Mouse (Mus musculus): Measurements from ENCODE around the gene 5730409E04Rik. TPM values are rescaled to one million over a fixed set of nuclear protein-coding genes. Genes with fewer than 3 reads are reported as not detected.

5730409E04Rik gene
- polyA plus RNA-seq, 1 experiment from 2014 or later = 1.9 TPM

DNA sequence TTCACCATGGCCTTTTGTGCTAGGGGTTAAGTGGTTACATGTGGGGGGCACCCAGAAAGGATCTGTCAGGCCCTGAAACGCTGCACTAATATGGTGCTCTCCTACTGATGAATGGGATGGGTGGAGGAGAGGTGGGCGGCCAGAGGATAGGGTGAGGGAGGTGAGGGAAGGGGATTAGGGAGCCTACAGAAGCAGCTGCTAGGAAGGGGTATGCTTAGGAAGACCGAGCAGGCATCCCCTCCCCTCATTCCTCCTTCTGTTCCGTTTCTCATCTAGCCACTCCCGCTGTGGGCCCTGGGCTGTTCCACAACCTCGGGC, 7.2 kb upstream of the 5730409E04Rik start:
- Histone ChIP-seq H3K4me1 (replicated peaks; ENCODE audit: control insufficient read depth, insufficient read depth) (no peaks in the 10 kb centered on the region), H3K27me3 (ENCODE audit: control insufficient read depth, insufficient read depth, low read length) (no peaks in the 10 kb centered on the region), H3K9ac (ENCODE audit: low read length) (0 out of 2 replicates have a peak overlapping the region, but pooled peaks have one; percentile 8), H3K9me3 (ENCODE audit: control insufficient read depth, low read length) (no peaks in the 10 kb centered on the region), H3K27ac (replicated peaks) (no peak overlapping the region), H3K4me2 (replicated peaks; ENCODE audit: low read depth) (peak overlapping the region; percentile 41; the same call in 1 of the 2 replicates), H3K4me3 (ENCODE audit: low read depth, low read length) (no peak overlapping the region), H3K36me3 (ENCODE audit: control insufficient read depth, insufficient read depth, low read length) (no peaks in the 10 kb centered on the region)
- WGBS = 19% methylated on average over 6 of the region's 6 CpGs
- DNase-seq (ENCODE audit: low spot score) (no peak), ATAC-seq (ENCODE audit: low FRiP score, low TSS enrichment) (no peak)
- no peak for TF ChIP-seq EP300 (optimal IDR thresholded peaks at IDR 0.05)
- TF ChIP-seq CTCF (IDR thresholded peaks at IDR 0.05; ENCODE audit: low read depth) = no peak

DNA sequence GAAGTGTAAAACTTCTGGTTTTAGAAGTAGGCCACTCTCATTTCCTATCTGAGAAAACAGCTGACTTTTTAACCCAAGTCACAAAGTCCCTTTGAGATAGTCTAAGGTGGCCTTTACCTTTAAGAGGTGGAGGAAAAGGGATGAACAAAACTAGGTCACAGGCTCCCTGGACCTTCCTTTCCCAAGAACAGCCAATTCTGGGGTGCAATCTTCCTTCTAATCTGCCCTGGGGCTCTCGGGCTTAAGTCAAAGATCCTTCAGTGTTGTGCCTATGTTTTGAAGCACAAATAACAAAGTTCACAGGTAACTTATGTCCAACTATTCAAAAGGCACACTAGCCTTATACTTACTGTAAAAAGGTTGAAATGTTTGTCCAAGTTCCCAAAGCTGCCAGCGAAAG, 5.5 kb upstream of the 5730409E04Rik start:
- Histone ChIP-seq H3K4me3 (ENCODE audit: low read depth, low read length) (no peak overlapping the region), H3K4me2 (replicated peaks; ENCODE audit: low read depth) (no peak overlapping the region), H3K36me3 (ENCODE audit: control insufficient read depth, insufficient read depth, low read length) (no peaks in the 10 kb centered on the region), H3K9me3 (ENCODE audit: control insufficient read depth, low read length) (no peaks in the 10 kb centered on the region), H3K4me1 (replicated peaks; ENCODE audit: control insufficient read depth, insufficient read depth) (no peaks in the 10 kb centered on the region), H3K9ac (ENCODE audit: low read length) (no peak overlapping the region), H3K27ac (replicated peaks) (no peak overlapping the region), H3K27me3 (ENCODE audit: control insufficient read depth, insufficient read depth, low read length) (no peaks in the 10 kb centered on the region)
- DNase-seq (ENCODE audit: low spot score) = no peak
- 69% methylated on average over 2 of the region's 2 CpGs for WGBS
- TF ChIP-seq CTCF (IDR thresholded peaks at IDR 0.05; ENCODE audit: low read depth) = no peak
- no peak for TF ChIP-seq EP300 (optimal IDR thresholded peaks at IDR 0.05)
- no peak for ATAC-seq (ENCODE audit: low FRiP score, low TSS enrichment)

DNA sequence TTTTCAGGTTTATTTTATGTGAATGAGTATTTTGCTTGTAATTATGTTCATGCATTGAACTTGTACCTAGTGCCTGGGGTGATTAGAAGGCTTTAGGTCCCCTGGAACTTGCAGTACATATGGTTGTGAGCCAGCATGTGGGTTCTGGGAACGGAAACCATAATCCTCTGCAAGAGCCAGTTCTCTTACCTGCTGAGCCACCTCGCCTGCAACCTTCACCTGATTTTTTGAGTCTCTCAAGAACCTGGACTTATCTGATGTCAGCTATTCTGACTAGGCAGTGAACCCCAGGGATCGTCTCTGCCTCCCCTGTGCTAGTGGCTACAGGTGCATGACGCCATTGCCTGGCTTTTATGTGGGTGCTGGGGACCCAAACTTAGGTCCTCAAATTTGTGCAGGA, 3.9 kb upstream of the 5730409E04Rik start:
- H3K4me2 ChIP-seq (replicated peaks; ENCODE audit: low read depth) = no peak overlapping the region
- no peak overlapping the region for H3K4me3 ChIP-seq (ENCODE audit: low read depth, low read length)
- DNase-seq (ENCODE audit: low spot score) (no peak), ATAC-seq (ENCODE audit: low FRiP score, low TSS enrichment) (no peak)
- TF ChIP-seq EP300 (optimal IDR thresholded peaks at IDR 0.05) (no peak), CTCF (IDR thresholded peaks at IDR 0.05; ENCODE audit: low read depth) (no peak)
- 84% methylated on average over 4 of the region's 4 CpGs for WGBS
- no peak overlapping the region for H3K27ac ChIP-seq (replicated peaks)
- no peaks in the 10 kb centered on the region for H3K27me3 ChIP-seq (ENCODE audit: control insufficient read depth, insufficient read depth, low read length)
- no peak overlapping the region for H3K9ac ChIP-seq (ENCODE audit: low read length)
- H3K4me1 ChIP-seq (replicated peaks; ENCODE audit: control insufficient read depth, insufficient read depth) = no peaks in the 10 kb centered on the region
- H3K36me3 ChIP-seq (ENCODE audit: control insufficient read depth, insufficient read depth, low read length) = no peaks in the 10 kb centered on the region
- no peaks in the 10 kb centered on the region for H3K9me3 ChIP-seq (ENCODE audit: control insufficient read depth, low read length)

DNA sequence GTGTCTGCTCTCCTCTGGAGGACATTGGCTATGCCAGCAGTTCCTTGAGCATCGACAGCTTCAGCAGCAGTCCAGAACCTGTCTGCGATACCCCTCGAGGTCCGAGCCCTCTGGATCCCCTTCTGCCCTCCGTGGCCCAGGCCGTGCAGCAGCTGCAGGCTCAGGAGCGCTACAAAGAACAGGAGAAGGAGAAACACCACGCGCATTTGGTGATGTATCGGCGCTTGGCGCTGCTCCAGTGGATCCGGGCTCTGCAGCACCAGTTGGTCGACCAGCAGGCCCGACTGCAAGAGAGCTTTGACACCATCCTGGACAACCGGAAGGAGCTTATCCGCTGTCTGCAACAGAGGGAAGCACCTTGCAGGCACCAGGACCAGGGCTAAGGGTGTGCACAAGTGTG, 2.4 kb downstream of the 5730409E04Rik start:
- Histone ChIP-seq H3K36me3 (ENCODE audit: control insufficient read depth, insufficient read depth, low read length) (0 out of 2 replicates have a peak, but pooled peaks cover 2% of the 10 kb centered on the region), H3K9ac (ENCODE audit: low read length) (no peak overlapping the region), H3K27ac (replicated peaks) (no peak overlapping the region), H3K27me3 (ENCODE audit: control insufficient read depth, insufficient read depth, low read length) (no peaks in the 10 kb centered on the region), H3K4me1 (replicated peaks; ENCODE audit: control insufficient read depth, insufficient read depth) (no peaks in the 10 kb centered on the region), H3K4me2 (replicated peaks; ENCODE audit: low read depth) (no peak overlapping the region), H3K9me3 (ENCODE audit: control insufficient read depth, low read length) (no peaks in the 10 kb centered on the region), H3K4me3 (ENCODE audit: low read depth, low read length) (no peak overlapping the region)
- 88% methylated on average over 17 of the region's 17 CpGs for WGBS
- TF ChIP-seq CTCF (IDR thresholded peaks at IDR 0.05; ENCODE audit: low read depth) (no peak), EP300 (optimal IDR thresholded peaks at IDR 0.05) (no peak)
- ATAC-seq (ENCODE audit: low FRiP score, low TSS enrichment) = no peak
- DNase-seq (ENCODE audit: low spot score) = no peak

DNA sequence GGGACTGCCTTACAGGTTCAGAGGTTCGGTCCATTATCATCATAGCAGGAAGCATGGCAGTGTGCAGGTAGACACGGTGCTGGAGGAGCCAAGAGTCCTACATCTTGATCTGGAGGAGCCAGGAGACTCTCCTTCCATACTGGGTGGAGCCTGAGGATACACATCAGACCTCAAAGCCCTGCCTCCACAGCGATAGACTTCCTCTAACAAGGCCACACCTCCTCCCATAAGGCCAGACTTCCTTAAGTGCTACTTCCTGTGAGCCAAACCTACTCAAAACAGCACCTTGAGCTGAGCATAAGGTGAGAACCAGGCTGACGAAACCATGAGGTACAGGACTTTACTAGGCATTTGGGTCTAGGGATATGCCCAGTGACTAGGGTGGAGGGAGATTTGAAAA, 6.7 kb downstream of the 5730409E04Rik start:
- Histone ChIP-seq H3K27ac (replicated peaks) (no peak overlapping the region), H3K27me3 (ENCODE audit: control insufficient read depth, insufficient read depth, low read length) (no peaks in the 10 kb centered on the region), H3K36me3 (ENCODE audit: control insufficient read depth, insufficient read depth, low read length) (0 out of 2 replicates have a peak, but pooled peaks cover 2% of the 10 kb centered on the region), H3K4me1 (replicated peaks; ENCODE audit: control insufficient read depth, insufficient read depth) (no peaks in the 10 kb centered on the region; the same call in 1 of the 2 replicates), H3K9me3 (ENCODE audit: control insufficient read depth, low read length) (no peaks in the 10 kb centered on the region), H3K9ac (ENCODE audit: low read length) (no peak overlapping the region), H3K4me3 (ENCODE audit: low read depth, low read length) (no peak overlapping the region), H3K4me2 (replicated peaks; ENCODE audit: low read depth) (no peak overlapping the region)
- 82% methylated on average over 4 of the region's 4 CpGs for WGBS
- ATAC-seq (ENCODE audit: low FRiP score, low TSS enrichment) = no peak
- TF ChIP-seq EP300 (optimal IDR thresholded peaks at IDR 0.05) (no peak), CTCF (IDR thresholded peaks at IDR 0.05; ENCODE audit: low read depth) (no peak)
- no peak for DNase-seq (ENCODE audit: low spot score)

DNA sequence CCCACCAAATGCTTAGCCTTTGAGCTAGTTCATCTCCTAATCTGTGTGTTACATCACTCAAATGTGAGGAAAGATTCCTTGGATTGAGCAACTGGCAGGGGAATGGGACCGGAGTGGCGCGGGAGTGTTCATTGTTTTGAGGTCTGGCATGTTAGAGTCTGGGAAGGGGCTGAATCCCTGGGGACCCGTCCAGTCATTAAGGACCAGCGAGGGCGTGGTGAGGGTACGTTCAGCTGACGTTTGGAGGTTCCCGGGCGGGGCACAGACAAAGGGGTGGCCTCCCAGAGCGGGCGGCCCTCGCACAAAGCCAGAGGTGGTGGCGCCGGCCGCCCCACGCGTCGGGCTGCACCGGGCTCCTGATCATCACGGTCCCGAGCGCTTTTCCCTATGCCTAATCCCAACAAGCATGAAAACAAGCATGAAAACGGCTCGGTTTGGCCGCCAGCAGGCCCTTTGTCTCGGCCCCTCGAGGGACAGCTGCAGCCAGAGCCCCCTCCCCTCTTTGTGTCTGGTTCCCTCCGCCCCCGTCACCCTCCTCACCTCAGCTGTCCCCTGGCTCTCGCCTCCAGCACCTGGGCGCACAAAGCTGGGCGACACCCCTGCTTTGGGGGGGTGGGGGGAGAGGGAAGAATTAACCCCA, 10.2 kb downstream of the 5730409E04Rik start:
- 6% methylated on average over 30 of the region's 33 CpGs for WGBS
- peak; percentile 29 for DNase-seq (ENCODE audit: low spot score)
- TF ChIP-seq CTCF (IDR thresholded peaks at IDR 0.05; ENCODE audit: low read depth) = no peak
- TF ChIP-seq EP300 (optimal IDR thresholded peaks at IDR 0.05) = no peak
- ATAC-seq (ENCODE audit: low FRiP score, low TSS enrichment) = no peak
- Histone ChIP-seq H3K9me3 (ENCODE audit: control insufficient read depth, low read length) (no peaks in the 10 kb centered on the region), H3K9ac (ENCODE audit: low read length) (peak overlapping the region; percentile 48), H3K4me2 (replicated peaks; ENCODE audit: low read depth) (peak overlapping the region; percentile 44), H3K27ac (replicated peaks) (no peak overlapping the region), H3K4me1 (replicated peaks; ENCODE audit: control insufficient read depth, insufficient read depth) (no peaks in the 10 kb centered on the region; the same call in 1 of the 2 replicates), H3K36me3 (ENCODE audit: control insufficient read depth, insufficient read depth, low read length) (no peaks in the 10 kb centered on the region), H3K4me3 (ENCODE audit: low read depth, low read length) (peak overlapping the region; percentile 26; the same call in 1 of the 2 replicates), H3K27me3 (ENCODE audit: control insufficient read depth, insufficient read depth, low read length) (no peaks in the 10 kb centered on the region)
